ENCODE assay signal across 21 mouse cellular contexts in the genomic region with DNA sequence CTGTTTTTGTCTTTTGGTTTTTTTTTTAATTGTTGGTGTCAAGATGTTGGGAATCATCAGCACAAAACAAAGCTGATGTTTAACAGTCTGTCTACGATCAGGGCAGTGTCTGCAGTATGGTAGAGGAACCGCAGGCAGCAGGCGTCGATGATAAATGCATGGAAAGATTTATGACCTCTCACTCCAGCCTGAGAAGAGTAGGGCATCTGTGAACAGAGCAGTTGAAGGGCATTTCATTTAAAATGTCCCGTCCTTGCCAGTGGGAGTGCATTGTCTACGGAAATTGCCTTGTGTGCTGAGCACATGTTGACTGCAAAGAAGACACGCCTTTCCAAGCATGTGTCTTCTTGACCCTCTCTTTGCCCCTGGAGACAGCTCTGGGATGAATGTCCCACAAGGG.
"Had no signal": no experiment of that assay in that cellular context is flagged by ENCODE, and none has a peak within 500 bp of the region (broad histone marks: within the 10 kb centered on the region; RNA-seq: fewer than 3 reads in every experiment).

No protein-coding gene starts in this region.

- H3K4me3 ChIP-seq: layer of hippocampus, adult 2 months; limb, embryonic 10.5 days; limb, embryonic 13.5 days; liver, embryonic 12.5 days; liver, embryonic 15.5 days; lung, embryonic 15.5 days; midbrain, embryonic 12.5 days; midbrain, embryonic 15.5 days; stomach, embryonic 15.5 days had no signal

- H3K27ac ChIP-seq: layer of hippocampus, adult 2 months; limb, embryonic 10.5 days; limb, embryonic 13.5 days; liver, embryonic 12.5 days; liver, embryonic 15.5 days; lung, embryonic 15.5 days; midbrain, embryonic 12.5 days; midbrain, embryonic 15.5 days; stomach, embryonic 15.5 days had no signal

- H3K27me3 ChIP-seq: liver, embryonic 12.5 days; liver, embryonic 15.5 days; lung, embryonic 15.5 days; midbrain, embryonic 12.5 days; midbrain, embryonic 15.5 days; stomach, embryonic 15.5 days had no signal

- DNase-seq: kidney, adult 11 months; kidney, adult 8-10 months; kidney, postnatal 25 days; layer of hippocampus, adult 9-11 months; liver; lung, adult 18-20 months; lung, postnatal 10 days; lung, postnatal 4 days; retina, postnatal 1 day; right cerebral cortex, postnatal 25 days; spleen, adult 18-20 months; thymus, postnatal 25 days had no signal

- ATAC-seq: liver, embryonic 12.5 days; midbrain, embryonic 15.5 days had no signal

- H3K36me3 ChIP-seq: limb, embryonic 10.5 days; limb, embryonic 13.5 days; liver, embryonic 12.5 days; liver, embryonic 15.5 days; lung, embryonic 15.5 days; midbrain, embryonic 12.5 days; midbrain, embryonic 15.5 days; stomach, embryonic 15.5 days had no signal

- H3K4me1 ChIP-seq: liver, embryonic 12.5 days; liver, embryonic 15.5 days; lung, embryonic 15.5 days; midbrain, embryonic 12.5 days; midbrain, embryonic 15.5 days; stomach, embryonic 15.5 days had no signal

- H3K9me3 ChIP-seq: limb, embryonic 10.5 days; limb, embryonic 13.5 days; liver, embryonic 12.5 days; liver, embryonic 15.5 days; lung, embryonic 15.5 days; midbrain, embryonic 12.5 days; midbrain, embryonic 15.5 days; stomach, embryonic 15.5 days had no signal

- H3K4me2 ChIP-seq: limb, embryonic 13.5 days; liver, embryonic 12.5 days; liver, embryonic 15.5 days; lung, embryonic 15.5 days; midbrain, embryonic 12.5 days; midbrain, embryonic 15.5 days; stomach, embryonic 15.5 days had no signal

- H3K9ac ChIP-seq: limb, embryonic 13.5 days; liver, embryonic 12.5 days; liver, embryonic 15.5 days; lung, embryonic 15.5 days; midbrain, embryonic 12.5 days; midbrain, embryonic 15.5 days; stomach, embryonic 15.5 days had no signal
